Mouse (Mus musculus): ENCODE measurements around the gene Zfhx3.

The Zfhx3 gene

GRCm38 (mm10) chr8:108241041-108241690, 298.7 kb downstream of the Zfhx3 start:
- no peak for DNase-seq (ENCODE audit: low spot score in 2 of 2)

DNA sequence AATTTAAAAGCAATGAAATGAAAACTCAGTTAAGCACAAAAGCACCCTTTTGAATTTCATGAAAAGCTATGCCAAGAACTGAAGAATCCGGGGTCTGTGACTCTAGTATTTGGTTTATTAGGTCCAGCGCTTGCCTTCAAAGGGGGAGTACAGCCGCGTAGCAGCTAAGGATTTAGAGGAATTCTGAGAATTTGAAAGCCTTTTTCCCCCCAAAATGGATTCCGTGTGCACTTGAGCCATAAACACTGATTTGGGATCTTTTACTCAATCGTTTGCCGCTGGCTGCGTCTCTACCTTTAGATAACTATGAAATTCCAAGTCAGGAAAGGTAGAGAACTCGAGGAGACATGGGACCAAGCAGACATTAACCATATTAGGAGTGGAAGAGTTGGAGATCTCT, 300.8 kb downstream of the Zfhx3 start:
- DNase-seq (ENCODE audit: low spot score in 2 of 2) = no peak

GRCm38 (mm10) chr8:108244636-108245494, 302.4 kb downstream of the Zfhx3 start:
- DNase-seq (ENCODE audit: low spot score in 2 of 2) = no peak

- DNase-seq (ENCODE audit: low spot score in 2 of 2) = no peak
Measured at GRCm38 (mm10) chr8:108245575-108245974, 303.1 kb downstream of the Zfhx3 start.

DNA sequence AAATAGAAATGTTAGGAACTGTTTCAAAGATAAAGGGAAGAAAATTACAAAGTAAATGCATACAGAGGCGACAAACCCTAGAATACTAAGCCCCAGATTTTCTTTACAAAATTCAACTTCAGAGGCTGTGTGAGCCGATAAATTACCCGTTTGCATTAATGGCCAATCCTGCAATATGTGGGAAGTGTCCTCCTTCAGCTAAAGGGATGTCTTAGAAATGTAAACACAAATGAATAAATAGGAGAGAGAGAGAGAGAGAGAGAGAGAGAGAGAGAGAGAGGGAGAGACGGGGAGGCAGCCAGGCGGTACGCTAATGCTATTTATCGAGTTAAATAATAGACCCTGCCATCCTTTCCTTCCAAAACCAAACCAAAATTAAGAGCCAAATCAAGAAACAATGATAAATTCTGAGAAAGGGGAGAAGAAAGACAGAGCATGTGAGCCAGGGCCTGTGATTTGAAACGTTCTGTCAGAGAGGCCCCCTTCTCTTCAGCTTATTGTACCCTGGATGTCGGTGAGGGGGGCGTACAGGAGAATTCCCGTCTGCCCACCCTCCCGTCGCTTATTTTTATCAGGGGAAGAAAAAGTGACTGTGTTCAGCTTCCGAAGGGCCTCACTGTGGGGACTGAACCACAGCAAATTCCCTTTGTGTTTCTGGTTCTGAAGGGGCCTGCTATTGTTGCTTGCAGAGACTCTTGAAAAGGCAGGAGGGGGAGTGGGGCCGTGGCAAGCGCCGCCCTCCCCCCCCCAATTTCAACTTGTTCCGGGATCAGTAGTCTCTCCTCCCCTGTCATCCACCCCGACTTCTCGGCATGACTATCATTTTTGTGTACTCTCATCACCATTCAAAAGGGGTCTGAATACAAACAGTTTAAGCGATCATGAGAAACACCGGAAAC, 303.8 kb downstream of the Zfhx3 start:
- no peak for DNase-seq (ENCODE audit: low spot score in 2 of 2)

- no peak for DNase-seq (ENCODE audit: low spot score in 2 of 2)
Measured at GRCm38 (mm10) chr8:108246934-108247417, 304.5 kb downstream of the Zfhx3 start.

DNA sequence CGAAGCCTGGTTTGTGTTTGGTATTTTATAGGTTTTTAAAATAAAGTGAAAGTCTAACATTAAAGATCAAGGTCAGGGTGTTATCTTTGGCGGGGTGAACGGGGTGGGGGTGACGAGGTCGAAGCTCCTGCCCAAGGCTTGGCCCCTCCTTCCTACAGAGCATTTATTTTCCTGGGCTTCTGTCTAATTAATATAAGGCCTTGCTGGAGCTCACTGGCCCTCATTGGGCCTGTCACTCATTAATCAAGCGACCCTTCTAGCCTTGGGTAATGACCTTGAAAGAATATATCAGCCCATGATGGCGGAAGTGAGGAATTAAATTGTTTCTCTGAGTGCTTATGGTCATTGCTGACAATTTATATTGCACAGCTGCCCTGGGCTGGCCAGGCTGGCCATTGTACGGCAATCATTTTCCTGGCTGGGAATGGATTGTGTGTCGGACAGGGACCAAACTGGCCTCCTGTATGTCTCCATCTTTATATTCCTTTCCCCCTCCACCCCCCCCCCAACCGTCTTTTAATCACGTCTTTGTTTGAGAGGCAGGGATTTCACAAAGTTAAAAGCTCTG, 322.2 kb downstream of the Zfhx3 start:
- DNase-seq (ENCODE audit: low spot score in 2 of 2) = no peak

DNA sequence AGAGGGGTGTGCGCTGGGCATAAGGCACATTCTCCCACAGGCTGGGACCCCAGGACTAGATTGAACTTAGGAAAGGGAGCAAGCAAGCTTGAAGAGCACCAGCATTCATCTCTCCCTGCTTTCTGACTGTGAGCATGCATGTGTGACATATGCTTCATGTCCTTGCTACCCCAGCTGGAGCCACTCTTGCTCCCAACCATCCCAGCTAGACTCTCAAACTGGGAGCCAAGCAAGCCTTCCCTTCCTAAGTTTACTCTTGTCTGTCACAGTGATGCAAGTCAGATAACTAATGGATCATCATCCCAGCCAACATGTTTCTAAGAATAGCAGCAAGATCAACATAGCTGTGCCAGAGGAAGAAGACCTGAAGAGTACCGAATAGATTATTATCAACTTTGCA, 335.5 kb downstream of the Zfhx3 start:
- DNase-seq (ENCODE audit: low spot score in 2 of 2) = no peak

- DNase-seq (ENCODE audit: low spot score in 2 of 2) = no peak
Measured at GRCm38 (mm10) chr8:108281981-108282380, 339.5 kb downstream of the Zfhx3 start.

DNA sequence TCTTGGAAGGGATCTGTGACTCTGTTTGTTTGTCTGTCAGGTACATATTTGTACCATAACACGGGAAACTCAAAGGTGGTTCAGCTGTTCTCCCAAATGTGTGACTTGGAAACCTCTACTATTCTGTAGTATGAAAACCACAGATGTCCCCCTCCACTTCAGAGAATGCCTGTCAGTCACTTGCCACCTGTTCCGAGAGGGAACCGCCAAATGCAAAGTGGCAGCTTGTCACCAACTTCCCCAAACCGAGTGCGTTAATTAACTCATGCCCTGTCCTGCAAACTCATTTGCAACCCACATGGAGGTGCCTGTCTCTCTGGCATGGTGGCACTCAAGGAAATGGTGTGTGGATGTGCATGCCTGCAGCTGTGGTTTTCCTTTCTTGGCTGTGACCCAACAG, 343.7 kb downstream of the Zfhx3 start:
- no peak for DNase-seq (ENCODE audit: low spot score in 2 of 2)

DNA sequence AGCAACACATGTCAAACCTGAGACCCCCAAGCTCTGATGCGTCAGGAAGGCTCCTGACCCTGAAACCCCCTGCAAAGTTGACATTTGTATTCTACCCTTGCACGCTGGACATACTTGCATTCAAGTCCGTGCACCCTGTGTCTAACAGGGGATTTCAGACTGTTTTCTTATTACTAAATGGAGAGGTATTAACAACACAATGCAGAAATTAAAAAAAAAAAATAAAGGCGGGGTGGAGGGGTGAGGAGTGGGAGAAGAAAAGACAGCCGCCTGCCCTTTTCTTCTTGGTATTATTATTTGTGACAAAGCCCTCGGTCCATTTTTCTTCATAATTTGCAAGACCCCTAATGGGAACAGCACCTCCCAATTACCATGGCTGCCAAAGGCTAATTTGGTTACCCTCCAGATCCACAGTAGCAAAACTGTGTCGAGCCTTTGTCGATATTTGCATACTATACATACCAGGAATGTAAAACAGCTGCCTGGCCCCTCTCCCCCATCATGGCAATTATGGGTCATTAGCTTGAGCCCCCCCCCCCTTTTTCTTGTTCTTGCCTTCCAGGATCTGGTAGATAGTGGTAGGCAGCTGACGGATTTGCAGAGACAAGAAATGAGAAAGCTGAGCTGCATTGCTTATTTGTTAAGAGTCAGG, 358.6 kb downstream of the Zfhx3 start:
- no peak for DNase-seq (ENCODE audit: low spot score in 2 of 2)

- DNase-seq (ENCODE audit: low spot score in 2 of 2) = no peak
Measured at GRCm38 (mm10) chr8:108301654-108302053, 359.2 kb downstream of the Zfhx3 start.

DNA sequence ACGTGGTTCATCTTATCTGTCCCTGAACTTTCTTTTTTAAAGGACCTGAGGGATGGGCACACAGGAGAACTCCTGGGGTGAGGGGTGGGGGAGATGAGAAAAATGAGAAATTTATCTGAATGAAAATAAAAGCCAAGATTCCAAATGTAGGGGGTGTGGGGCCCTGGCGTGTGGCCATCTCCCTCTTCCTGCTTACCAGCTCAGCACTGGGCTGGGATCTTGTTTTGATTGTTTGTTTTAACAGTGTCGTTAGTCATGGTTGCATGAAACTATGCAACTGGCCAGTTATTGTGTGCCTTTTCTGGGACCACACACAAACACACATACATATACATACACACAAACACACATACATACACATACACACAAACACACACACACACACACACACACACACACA, 362.9 kb downstream of the Zfhx3 start:
- DNase-seq (ENCODE audit: low spot score in 2 of 2) = no peak

DNA sequence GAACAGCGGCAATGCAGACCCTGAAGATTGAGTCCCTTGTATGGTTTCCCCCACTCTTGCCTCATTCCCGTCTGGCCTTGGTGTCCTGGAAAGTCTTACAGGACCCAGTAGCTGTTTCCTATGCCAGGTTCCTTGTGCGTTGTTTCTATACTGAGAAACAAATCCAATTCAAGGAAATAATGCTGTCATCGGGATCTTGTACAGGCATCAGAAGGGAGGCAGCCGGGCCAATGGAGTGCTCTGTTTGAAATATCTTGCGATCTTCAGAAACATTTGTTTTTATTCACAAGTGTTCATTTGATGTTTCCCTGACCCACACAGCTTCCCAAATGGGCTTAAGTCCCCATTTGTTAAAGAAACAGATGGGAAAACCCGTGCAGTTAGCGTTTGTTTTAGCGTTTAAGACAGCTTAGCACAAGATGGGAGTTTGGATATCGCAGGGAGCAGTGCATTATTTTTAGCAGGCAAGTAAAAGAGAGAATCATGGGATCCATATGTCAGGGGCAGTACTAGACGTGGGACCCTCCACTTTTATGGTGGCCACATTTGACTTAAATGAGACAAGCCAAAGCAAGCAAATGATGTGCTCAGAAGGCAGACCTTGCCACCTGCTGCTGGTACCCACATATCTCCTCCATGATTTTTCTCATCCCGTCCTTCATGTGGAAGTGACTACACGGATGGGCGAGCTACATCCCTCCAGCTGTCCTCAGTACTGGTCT, 367.2 kb downstream of the Zfhx3 start:
- DNase-seq (ENCODE audit: low spot score in 2 of 2) = no peak

GRCm38 (mm10) chr8:108315046-108315445, 372.6 kb downstream of the Zfhx3 start:
- DNase-seq (ENCODE audit: low spot score in 2 of 2) = no peak

- no peak for DNase-seq (ENCODE audit: low spot score in 2 of 2)
Measured at GRCm38 (mm10) chr8:108317532-108318093, 375.2 kb downstream of the Zfhx3 start.

DNA sequence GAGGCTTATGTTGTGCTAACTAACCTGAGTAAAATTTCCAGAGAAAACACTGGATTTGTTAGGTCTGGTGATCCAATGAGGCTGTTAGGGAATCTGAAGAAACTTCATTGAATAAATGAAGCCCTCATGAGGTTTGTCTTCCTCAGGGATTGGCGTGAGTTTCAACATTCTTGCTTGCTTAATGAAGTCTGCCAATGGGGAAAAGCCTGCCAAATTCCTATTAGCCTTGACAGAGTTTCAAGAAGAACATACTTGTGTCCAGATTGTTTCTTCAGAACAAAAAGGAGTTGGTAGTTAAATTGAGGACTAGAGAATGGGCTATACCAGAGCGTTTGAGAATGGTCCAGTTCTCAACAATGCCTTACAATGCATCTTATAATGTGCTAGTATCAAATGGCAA, 385.3 kb downstream of the Zfhx3 start:
- DNase-seq (ENCODE audit: low spot score in 2 of 2) = peak in 1 of 2 experiments; percentile 1

- DNase-seq (ENCODE audit: low spot score in 2 of 2) = no peak
Measured at GRCm38 (mm10) chr8:108348352-108348751, 405.9 kb downstream of the Zfhx3 start.

DNA sequence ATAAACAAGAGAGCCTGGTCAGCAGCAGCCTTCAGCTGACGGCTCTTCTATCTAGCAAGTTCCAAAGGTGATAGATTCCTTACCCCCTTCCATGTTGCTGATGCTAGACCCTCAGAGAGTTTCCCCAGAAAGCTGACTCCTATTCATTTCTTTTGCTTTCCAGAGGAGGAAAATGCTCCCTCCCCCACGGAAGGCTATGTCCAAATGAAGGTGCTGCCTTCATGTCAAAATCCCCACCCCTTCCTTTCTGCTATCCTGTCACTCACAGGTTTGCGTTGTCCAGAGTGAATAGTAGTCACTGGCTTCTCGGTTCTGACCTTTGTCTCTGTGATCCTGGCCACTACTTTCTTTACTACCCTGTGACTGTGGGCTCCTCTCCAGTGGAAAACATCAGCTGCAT, 406.3 kb downstream of the Zfhx3 start:
- no peak for DNase-seq (ENCODE audit: low spot score in 2 of 2)

DNA sequence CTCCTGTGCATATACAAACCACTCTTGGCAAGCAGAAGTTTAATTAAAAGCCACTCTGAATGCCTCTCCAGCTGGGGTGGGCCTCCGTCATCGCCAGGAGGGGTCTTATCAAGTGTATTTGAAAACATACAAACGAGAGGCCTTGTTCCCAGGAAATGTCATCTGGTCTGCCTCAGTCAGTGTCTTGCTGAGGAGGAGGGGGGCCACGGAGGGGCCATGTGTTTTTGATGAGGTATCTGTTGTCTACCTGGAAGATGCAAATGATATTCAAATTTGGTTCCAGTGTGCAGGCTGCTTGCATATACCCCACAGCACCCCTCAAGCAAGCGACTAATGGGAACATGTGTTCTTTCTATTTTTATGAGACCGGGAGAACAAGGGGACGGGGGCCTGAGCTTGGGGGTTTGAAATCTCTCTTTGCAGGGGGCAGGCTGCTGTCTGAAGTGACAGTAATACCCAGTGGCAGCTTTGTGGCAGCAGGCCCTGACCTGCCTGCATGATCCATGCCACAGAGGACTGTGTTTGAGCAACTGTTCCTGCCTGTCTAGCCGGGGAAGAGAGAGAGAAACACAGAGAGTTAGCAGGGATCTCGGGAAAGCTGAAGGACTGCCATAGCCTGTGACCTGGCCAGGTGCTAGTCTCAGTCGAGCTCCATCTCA, 412.8 kb downstream of the Zfhx3 start:
- DNase-seq (ENCODE audit: low spot score in 2 of 2) = no peak

Data from right cerebral cortex, postnatal 36 days (tissue).